Mouse (Mus musculus) stomach, postnatal 0 days (tissue): ENCODE measurements around the gene Ccdc38.

Experiments used
- CTCF ChIP-seq: IDR thresholded peaks from 2 replicates; pipeline ENCODE4 v1.5.1; 2016; ENCODE audit warnings: antibody characterized with exemption, low read depth, mild to moderate bottlenecking, moderate library complexity
- EP300 ChIP-seq: optimal IDR thresholded peaks from 2 replicates; pipeline ENCODE3; 2016; ENCODE audit warnings: antibody characterized with exemption

DNA sequence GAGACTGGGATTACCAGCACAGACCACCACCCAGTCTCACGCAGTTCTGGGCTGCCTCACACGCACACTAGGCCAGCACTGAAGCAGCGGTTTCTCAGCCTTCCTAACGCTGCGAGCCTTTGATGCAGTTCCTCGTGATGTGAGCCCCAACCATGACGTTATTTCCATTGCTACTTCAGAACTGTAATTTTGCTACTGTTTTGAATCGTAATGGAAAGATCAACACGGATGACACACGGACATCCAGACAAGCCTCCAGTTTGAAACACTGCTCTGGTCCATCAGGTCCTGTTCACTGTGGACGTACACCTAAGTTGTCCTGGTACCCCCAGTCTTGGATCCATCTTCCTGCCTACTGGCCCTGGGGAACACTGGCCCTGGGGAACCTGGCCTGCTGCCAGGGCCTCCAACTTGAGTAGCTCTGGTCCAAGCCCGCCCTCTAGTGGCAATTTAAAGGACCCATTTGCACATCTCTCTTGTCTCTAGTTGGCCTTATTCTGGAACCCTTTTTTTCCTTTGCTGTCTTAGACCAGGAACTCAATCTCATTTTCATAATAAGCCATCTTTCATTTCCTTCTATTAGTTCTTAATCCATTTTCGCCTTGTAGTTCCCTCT is 36.9 kb downstream of the Ccdc38 start:
- TF ChIP-seq CTCF = peak; percentile 93
- no peak for TF ChIP-seq EP300
